Mouse (Mus musculus) MEL (cell line): ENCODE measurements around the gene Hoxd8. TPM values are rescaled to one million over a fixed set of nuclear protein-coding genes. Genes with fewer than 3 reads are reported as not detected.

Source experiments
- DNase-seq: peaks from one replicate; pipeline ENCODE4 v3.0.0; 2011; ENCODE audit warnings: low read depth, low spot score
- H3K27ac ChIP-seq: 2 replicates; pipeline ENCODE4 v1.5.1; 2012; ENCODE audit warnings: low read depth, mild to moderate bottlenecking, control low read depth, low read length, moderate library complexity; ENCODE audit not compliant: control insufficient read depth
- H3K27me3 ChIP-seq, 2 experiments: fragments of 150-350 bp in 1 of 2; sonication (generic) in 1 of 2; 2 replicates each; pipeline ENCODE4 v1.6.1; 2012; ENCODE audit warnings: low read length in 2 of 2, mild to moderate bottlenecking in 2 of 2, improper control_type of control experiment in 1 of 2, moderate library complexity in 1 of 2; ENCODE audit not compliant: insufficient read depth in 2 of 2, control insufficient read depth in 1 of 2
- H3K36me3 ChIP-seq, 2 experiments: 2 replicates each; pipeline ENCODE4 v1.6.1; 2012 to 2014; ENCODE audit warnings: low read length in 2 of 2, improper control_type of control experiment in 1 of 2, inconsistent platforms in 1 of 2, mild to moderate bottlenecking in 1 of 2; ENCODE audit not compliant: insufficient read depth in 2 of 2, control insufficient read depth in 1 of 2
- H3K4me1 ChIP-seq, 2 experiments: fragments of 150-350 bp in 1 of 2; sonication (generic) in 1 of 2; 2 replicates each; pipeline ENCODE4 v1.6.1; 2012; ENCODE audit warnings: low read length in 2 of 2, improper control_type of control experiment in 1 of 2, mild to moderate bottlenecking in 1 of 2; ENCODE audit not compliant: insufficient read depth in 2 of 2, control insufficient read depth in 1 of 2
- H3K4me3 ChIP-seq, 2 experiments: fragments of 150-350 bp in 1 of 2; sonication (generic) in 1 of 2; 2 replicates each; pipeline ENCODE4 v1.5.1; 2012; ENCODE audit warnings: low read depth in 2 of 2, low read length in 2 of 2, mild to moderate bottlenecking in 2 of 2, moderate library complexity in 2 of 2, control low read depth in 1 of 2, improper control_type of control experiment in 1 of 2; ENCODE audit not compliant: control insufficient read depth in 1 of 2, insufficient read depth in 1 of 2
- H3K79me2 ChIP-seq: 2 replicates; pipeline ENCODE4 v1.6.1; 2012; ENCODE audit warnings: mild to moderate bottlenecking, low read length, moderate library complexity; ENCODE audit not compliant: control insufficient read depth, poor library complexity, insufficient read depth
- H3K9ac ChIP-seq: 2 replicates; pipeline ENCODE4 v1.6.1; 2012; ENCODE audit warnings: low read depth, mild to moderate bottlenecking, control low read depth, low read length, moderate library complexity; ENCODE audit not compliant: control insufficient read depth, poor library complexity, severe bottlenecking
- H3K9me3 ChIP-seq: fragments of 150-350 bp; sonication (generic); replicated peaks from 2 replicates; pipeline ENCODE4 v1.6.1; 2012; ENCODE audit warnings: mild to moderate bottlenecking, low read length, improper control_type of control experiment, moderate library complexity; ENCODE audit not compliant: insufficient read depth
- BHLHE40 ChIP-seq: IDR thresholded peaks from 2 replicates; pipeline ENCODE4 v1.6.1; 2012; ENCODE audit warnings: low read depth, mild to moderate bottlenecking, inconsistent platforms, low read length, improper control_type of control experiment, borderline replicate concordance
- CHD1 ChIP-seq: IDR thresholded peaks from 2 replicates; pipeline ENCODE4 v1.6.1; 2012; ENCODE audit warnings: low read depth, mild to moderate bottlenecking, inconsistent platforms, low read length, improper control_type of control experiment
- CTCF ChIP-seq, 3 experiments: IDR thresholded peaks in 2 of 3; conservative IDR thresholded peaks in 1 of 3; 2 replicates each; pipeline ENCODE4 v1.5.1; 2011 to 2012; ENCODE audit warnings: low read length in 3 of 3, low read depth in 2 of 3, mild to moderate bottlenecking in 2 of 3, improper control_type of control experiment in 1 of 3, inconsistent platforms in 1 of 3, mixed read lengths in 1 of 3, moderate library complexity in 1 of 3; ENCODE audit not compliant: control insufficient read depth in 1 of 3, insufficient read depth in 1 of 3, poor library complexity in 1 of 3, severe bottlenecking in 1 of 3
- E2F4 ChIP-seq: IDR thresholded peaks from 2 replicates; pipeline ENCODE4 v1.6.1; 2011; ENCODE audit warnings: low read depth, low read length, improper control_type of control experiment, borderline replicate concordance
- GABPA ChIP-seq: IDR thresholded peaks from 2 replicates; pipeline ENCODE4 v1.6.1; 2012; ENCODE audit warnings: low read depth, mild to moderate bottlenecking, inconsistent platforms, low read length, improper control_type of control experiment, moderate library complexity
- HCFC1 ChIP-seq: IDR thresholded peaks from 2 replicates; pipeline ENCODE4 v1.6.1; 2012; ENCODE audit warnings: low read depth, mild to moderate bottlenecking, inconsistent platforms, low read length, improper control_type of control experiment, moderate library complexity
- JUND ChIP-seq: IDR thresholded peaks from 2 replicates; pipeline ENCODE4 v1.6.1; 2011; ENCODE audit warnings: low read depth, mild to moderate bottlenecking, improper control_type of control experiment, low read length
- KAT2A ChIP-seq: conservative IDR thresholded peaks from 2 replicates; pipeline ENCODE4 v1.6.1; 2012; ENCODE audit warnings: low read depth, low read length, improper control_type of control experiment, inconsistent platforms
- MEF2A ChIP-seq: IDR thresholded peaks from 2 replicates; pipeline ENCODE4 v1.6.1; 2014; ENCODE audit warnings: low read depth, mild to moderate bottlenecking, inconsistent platforms, low read length, improper control_type of control experiment; ENCODE audit not compliant: poor library complexity, insufficient replicate concordance, severe bottlenecking; ENCODE audit errors: extremely low read depth
- MYC ChIP-seq: IDR thresholded peaks from 2 replicates; pipeline ENCODE4 v1.6.1; 2011; ENCODE audit warnings: low read depth, mild to moderate bottlenecking, low read length, improper control_type of control experiment, moderate library complexity
- NELFE ChIP-seq: IDR thresholded peaks from 2 replicates; pipeline ENCODE4 v1.6.1; 2011; ENCODE audit warnings: low read depth, low read length, improper control_type of control experiment
- NRF1 ChIP-seq: IDR thresholded peaks from 2 replicates; pipeline ENCODE4 v1.6.1; 2014; ENCODE audit warnings: low read depth, mild to moderate bottlenecking, inconsistent platforms, low read length, improper control_type of control experiment, moderate library complexity; ENCODE audit not compliant: poor library complexity, insufficient read depth, severe bottlenecking
- POLR2A ChIP-seq, 2 experiments: IDR thresholded peaks; 2 replicates each; pipeline ENCODE4 v1.6.1; 2011 to 2012; ENCODE audit warnings: low read length in 2 of 2, mild to moderate bottlenecking in 2 of 2, control low read depth in 1 of 2, improper control_type of control experiment in 1 of 2, low read depth in 1 of 2, moderate library complexity in 1 of 2; ENCODE audit not compliant: control insufficient read depth in 1 of 2, insufficient read depth in 1 of 2, poor library complexity in 1 of 2
- POLR2AphosphoS2 ChIP-seq: IDR thresholded peaks from 2 replicates; pipeline ENCODE4 v1.6.1; 2011; ENCODE audit warnings: low read length, improper control_type of control experiment
- POLR2AphosphoS5 ChIP-seq: IDR thresholded peaks from 2 replicates; pipeline ENCODE4 v1.6.1; 2012; ENCODE audit warnings: low read depth, borderline replicate concordance, mild to moderate bottlenecking, inconsistent platforms, low read length, moderate library complexity, mixed read lengths
- TBP ChIP-seq: IDR thresholded peaks from 2 replicates; pipeline ENCODE4 v1.8.0; 2011; ENCODE audit warnings: low read depth, low read length, improper control_type of control experiment
- TCF12 ChIP-seq: IDR thresholded peaks from 2 replicates; pipeline ENCODE4 v1.6.1; 2014; ENCODE audit warnings: low read depth, mild to moderate bottlenecking, inconsistent platforms, low read length, improper control_type of control experiment, moderate library complexity
- USF2 ChIP-seq, 2 experiments: IDR thresholded peaks; 2 replicates each; pipeline ENCODE4 v1.6.1; 2011 to 2012; ENCODE audit warnings: improper control_type of control experiment in 2 of 2, low read length in 2 of 2, borderline replicate concordance in 1 of 2, inconsistent platforms in 1 of 2, low read depth in 1 of 2, mild to moderate bottlenecking in 1 of 2; ENCODE audit not compliant: insufficient read depth in 1 of 2
- ZKSCAN1 ChIP-seq: IDR thresholded peaks from 2 replicates; pipeline ENCODE4 v1.6.1; 2012; ENCODE audit warnings: low read depth, mild to moderate bottlenecking, inconsistent platforms, low read length, improper control_type of control experiment, moderate library complexity
- ZNF384 ChIP-seq: IDR thresholded peaks from 2 replicates; pipeline ENCODE4 v1.6.1; 2012; ENCODE audit warnings: low read depth, mild to moderate bottlenecking, inconsistent platforms, low read length, improper control_type of control experiment
- polyA plus RNA-seq, 2 experiments: library from polyadenylated mRNA; stranded (reverse) in 1 of 2; unstranded in 1 of 2; fragments of >175 nt in 1 of 2; fragments of >200 nt in 1 of 2; gene quantifications; 2 replicates each; pipeline versions ENCODE4 v1.2.1 to v1.2.4; 2012; ENCODE audit warnings: low replicate concordance in 2 of 2, low read depth in 1 of 2; ENCODE audit not compliant: insufficient read length in 2 of 2, insufficient read depth in 1 of 2, missing spikeins in 1 of 2
- total RNA-seq: library from RNA; depleted of rRNA; stranded (reverse); fragments of 300-350 nt; gene quantifications from 2 replicates; pipeline ENCODE4 v1.2.3, GENCODE M21; 2012

Hoxd8 gene
- total and polyA plus RNA-seq, 3 experiments, result 4.7 to 7.4 TPM; not detected in 1

DNA sequence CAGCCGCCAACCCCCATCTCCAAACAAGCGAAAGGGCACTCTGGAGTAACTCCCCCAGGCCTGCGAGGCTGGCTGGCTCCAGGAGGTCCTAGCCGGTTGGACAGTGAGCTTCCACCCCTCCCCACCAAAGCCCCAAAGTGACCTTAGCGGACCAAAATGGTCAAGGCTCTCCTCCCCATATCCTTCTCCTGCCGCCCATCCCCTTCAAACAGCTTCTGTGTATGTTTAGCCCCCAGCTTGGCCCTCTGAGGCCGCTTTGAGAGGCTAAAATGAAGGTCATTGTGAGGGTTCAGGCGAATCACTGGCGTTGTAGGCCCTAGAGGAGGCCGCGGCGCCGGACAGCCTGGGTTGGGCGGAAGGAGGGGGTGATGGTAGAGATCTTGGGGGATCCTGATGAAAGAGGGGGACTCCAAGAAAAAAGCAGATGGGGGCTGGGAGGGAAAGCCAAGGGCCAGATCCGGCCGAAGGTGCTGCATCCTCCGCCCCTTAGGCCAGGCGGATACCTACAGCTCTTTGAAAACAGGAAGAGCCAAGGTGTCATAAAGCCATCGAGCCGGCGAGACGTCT, 3.8 kb upstream of the Hoxd8 start:
- Histone ChIP-seq H3K36me3 (no peaks in the 10 kb centered on the region), H3K9ac (no peak overlapping the region), H3K9me3 (no peaks in the 10 kb centered on the region), H3K4me3 (no peak overlapping the region)
- no peak for TF ChIP-seq CTCF (IDR thresholded peaks at IDR 0.05 in 2 of 3, conservative IDR thresholded peaks at IDR 0.05 in 1 of 3; ENCODE audit: control insufficient read depth in 1 of 3, insufficient read depth in 1 of 3, low read depth in 2 of 3, low read length in 3 of 3, poor library complexity in 1 of 3, severe bottlenecking in 1 of 3)
- no peak for TF ChIP-seq POLR2AphosphoS2
- no peak for TF ChIP-seq JUND
- no peak for TF ChIP-seq KAT2A
- no peak for TF ChIP-seq MEF2A
- TF ChIP-seq NELFE, result no peak
- TF ChIP-seq CHD1, result no peak
- no peak for TF ChIP-seq ZNF384
- TF ChIP-seq BHLHE40, result no peak
- no peak for TF ChIP-seq TCF12
- TF ChIP-seq TBP, result no peak
- TF ChIP-seq MYC, result no peak
- no peak for TF ChIP-seq ZKSCAN1
- no peak for TF ChIP-seq POLR2A (IDR thresholded peaks at IDR 0.05; ENCODE audit: control insufficient read depth in 1 of 2, insufficient read depth in 1 of 2, low read depth in 1 of 2, low read length in 2 of 2, poor library complexity in 1 of 2)
- no peak for TF ChIP-seq E2F4
- TF ChIP-seq USF2 (IDR thresholded peaks at IDR 0.05; ENCODE audit: borderline replicate concordance in 1 of 2, insufficient read depth in 1 of 2, low read depth in 1 of 2, low read length in 2 of 2), result no peak
- no peak for TF ChIP-seq NRF1
- TF ChIP-seq GABPA, result no peak
- TF ChIP-seq HCFC1, result no peak
- no peak for TF ChIP-seq POLR2AphosphoS5
- TF ChIP-seq, all 39 proteins: peak for 0
- DNase-seq, result no peak
- Histone ChIP-seq H3K27ac (no peak overlapping the region), H3K27me3 (no peaks in the 10 kb centered on the region; a peak in 1 of 4 replicates), H3K79me2 (peaks cover 6% of the 10 kb centered on the region; the same call in 1 of the 2 replicates), H3K4me1 (no peaks in the 10 kb centered on the region)
